Comparison of ENCODE assay signal across 26 mouse cellular contexts in the genomic region with DNA sequence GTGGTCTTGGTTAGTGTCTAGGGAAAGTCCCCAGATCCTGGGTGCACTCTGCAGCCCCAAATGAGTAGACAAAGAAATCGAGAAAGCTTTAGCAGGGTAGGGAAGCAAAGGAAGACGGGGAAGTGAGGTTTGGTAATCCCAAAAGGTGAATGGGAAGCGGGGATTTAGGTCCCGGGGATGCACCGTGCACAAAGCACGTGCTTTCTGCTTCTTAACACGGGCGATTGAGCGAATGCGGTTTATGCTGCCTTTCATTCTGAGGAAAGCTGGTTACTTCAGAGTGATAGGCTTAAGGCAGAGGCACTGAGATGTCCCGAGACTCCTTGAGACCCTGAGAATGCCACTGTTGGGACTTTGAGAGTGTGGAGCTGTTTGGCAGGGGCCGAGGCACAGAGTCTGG. TPM values are rescaled to one million over a fixed set of nuclear protein-coding genes. Genes with fewer than 3 reads are reported as not detected.
DNase-seq lines count a peak whose midpoint lies in the region; ATAC-seq and TF ChIP-seq lines count a peak whose summit lies in the region.
"Had no signal": no experiment of that assay in that cellular context is flagged by ENCODE, and none has a peak within 500 bp of the region (broad histone marks: within the 10 kb centered on the region; RNA-seq: fewer than 3 reads in every experiment).

No protein-coding gene starts in this region.

- no peaks in the 10 kb centered on the region for H3K27me3 ChIP-seq in forebrain, embryonic 11.5 days (ENCODE audit: control insufficient read depth, insufficient read depth, low read length)
- H3K27me3 ChIP-seq in forebrain, embryonic 13.5 days, result no peaks in the 10 kb centered on the region
- no peaks in the 10 kb centered on the region for H3K27me3 ChIP-seq in forebrain, postnatal 0 days (ENCODE audit: insufficient read depth, low read length)
- H3K27me3 ChIP-seq in forebrain, embryonic 15.5 days, result no peaks in the 10 kb centered on the region
- H3K27me3 ChIP-seq in midbrain, embryonic 15.5 days (replicated peaks), result no peaks in the 10 kb centered on the region
- H3K27me3 ChIP-seq in midbrain, embryonic 14.5 days (ENCODE audit: control insufficient read depth, insufficient read depth, low read length), result no peaks in the 10 kb centered on the region
- no peaks in the 10 kb centered on the region for H3K27me3 ChIP-seq in midbrain, postnatal 0 days (ENCODE audit: insufficient read depth, low read length)
- H3K27me3 ChIP-seq in kidney, adult 2 months (replicated peaks; ENCODE audit: control insufficient read depth, insufficient read depth, low read length), result no peaks in the 10 kb centered on the region
- H3K27me3 ChIP-seq: embryonic facial prominence, embryonic 12.5 days; embryonic facial prominence, embryonic 15.5 days; heart, embryonic 13.5 days; hindbrain, embryonic 12.5 days; hindbrain, embryonic 15.5 days; Patski had no signal

- H3K9ac ChIP-seq in forebrain, embryonic 11.5 days (ENCODE audit: low read length), result peak overlapping the region; percentile 14; the same call in 1 of the 2 replicates
- no peak overlapping the region for H3K9ac ChIP-seq in forebrain, embryonic 13.5 days
- no peak overlapping the region for H3K9ac ChIP-seq in forebrain, postnatal 0 days
- no peak overlapping the region for H3K9ac ChIP-seq in forebrain, embryonic 15.5 days (replicated peaks)
- no peak overlapping the region for H3K9ac ChIP-seq in midbrain, embryonic 15.5 days
- no peak overlapping the region for H3K9ac ChIP-seq in midbrain, embryonic 14.5 days (replicated peaks; ENCODE audit: low read length)
- H3K9ac ChIP-seq in midbrain, postnatal 0 days (replicated peaks; ENCODE audit: low read length, poor library complexity, severe bottlenecking), result no peak overlapping the region
- H3K9ac ChIP-seq: embryonic facial prominence, embryonic 12.5 days; embryonic facial prominence, embryonic 15.5 days; heart, embryonic 13.5 days; hindbrain, embryonic 12.5 days; hindbrain, embryonic 15.5 days had no signal

- H3K4me3 ChIP-seq in forebrain, embryonic 11.5 days (ENCODE audit: low read depth, low read length), result no peak overlapping the region
- no peak overlapping the region for H3K4me3 ChIP-seq in forebrain, embryonic 13.5 days
- H3K4me3 ChIP-seq in forebrain, postnatal 0 days (ENCODE audit: low read depth, low read length), result no peak overlapping the region
- no peak overlapping the region for H3K4me3 ChIP-seq in forebrain, embryonic 15.5 days
- no peak overlapping the region for H3K4me3 ChIP-seq in midbrain, embryonic 15.5 days
- no peak overlapping the region for H3K4me3 ChIP-seq in midbrain, embryonic 14.5 days (replicated peaks; ENCODE audit: low read depth, low read length)
- H3K4me3 ChIP-seq in midbrain, postnatal 0 days (ENCODE audit: low read depth, low read length), result no peak overlapping the region
- H3K4me3 ChIP-seq in kidney, adult 2 months (ENCODE audit: insufficient read depth, low read depth, low read length), result no peak overlapping the region
- H3K4me3 ChIP-seq: embryonic facial prominence, embryonic 12.5 days; embryonic facial prominence, embryonic 15.5 days; heart, adult 2 months; heart, embryonic 10.5 days; heart, embryonic 13.5 days; hindbrain, embryonic 12.5 days; hindbrain, embryonic 15.5 days had no signal

- H3K9me3 ChIP-seq in forebrain, embryonic 11.5 days (ENCODE audit: control insufficient read depth, low read length), result no peaks in the 10 kb centered on the region
- H3K9me3 ChIP-seq in forebrain, embryonic 13.5 days (replicated peaks), result no peaks in the 10 kb centered on the region; the same call in 1 of the 2 replicates
- H3K9me3 ChIP-seq in forebrain, postnatal 0 days (ENCODE audit: low read length), result no peaks in the 10 kb centered on the region
- H3K9me3 ChIP-seq in forebrain, embryonic 15.5 days, result no peaks in the 10 kb centered on the region
- H3K9me3 ChIP-seq in midbrain, embryonic 15.5 days, result no peaks in the 10 kb centered on the region
- no peaks in the 10 kb centered on the region for H3K9me3 ChIP-seq in midbrain, embryonic 14.5 days (ENCODE audit: control insufficient read depth, low read length)
- no peaks in the 10 kb centered on the region for H3K9me3 ChIP-seq in midbrain, postnatal 0 days (ENCODE audit: low read length)
- H3K9me3 ChIP-seq: embryonic facial prominence, embryonic 15.5 days; heart, embryonic 10.5 days; heart, embryonic 13.5 days; hindbrain, embryonic 15.5 days had no signal

- H3K4me1 ChIP-seq in forebrain, embryonic 11.5 days (replicated peaks; ENCODE audit: control insufficient read depth, insufficient read depth, low read length), result peaks cover 3% of the 10 kb centered on the region; the same call in 1 of the 2 replicates
- peaks cover 13% of the 10 kb centered on the region for H3K4me1 ChIP-seq in forebrain, embryonic 13.5 days
- H3K4me1 ChIP-seq in forebrain, postnatal 0 days (ENCODE audit: insufficient read depth), result no peaks in the 10 kb centered on the region
- peaks cover 5% of the 10 kb centered on the region for H3K4me1 ChIP-seq in forebrain, embryonic 15.5 days
- peaks cover 12% of the 10 kb centered on the region for H3K4me1 ChIP-seq in midbrain, embryonic 15.5 days
- H3K4me1 ChIP-seq in midbrain, embryonic 14.5 days (ENCODE audit: control insufficient read depth, insufficient read depth, low read length), result 0 out of 2 replicates have a peak, but pooled peaks cover 4% of the 10 kb centered on the region
- peaks cover 4% of the 10 kb centered on the region; the same call in 1 of the 2 replicates for H3K4me1 ChIP-seq in midbrain, postnatal 0 days (ENCODE audit: insufficient read depth, low read length)
- H3K4me1 ChIP-seq in kidney, adult 2 months (ENCODE audit: control insufficient read depth, insufficient read depth, low read length), result no peaks in the 10 kb centered on the region
- H3K4me1 ChIP-seq: hindbrain, embryonic 15.5 days had no signal

- no peak overlapping the region for H3K4me2 ChIP-seq in forebrain, embryonic 11.5 days (ENCODE audit: low read depth, low read length, severe bottlenecking)
- H3K4me2 ChIP-seq in forebrain, embryonic 13.5 days, result no peak overlapping the region
- 0 out of 2 replicates have a peak overlapping the region, but pooled peaks have one; percentile 10 for H3K4me2 ChIP-seq in forebrain, postnatal 0 days (ENCODE audit: low read depth)
- H3K4me2 ChIP-seq in forebrain, embryonic 15.5 days (replicated peaks), result no peak overlapping the region
- peak overlapping the region; percentile 9; the same call in 1 of the 2 replicates for H3K4me2 ChIP-seq in midbrain, embryonic 15.5 days
- H3K4me2 ChIP-seq in midbrain, embryonic 14.5 days (ENCODE audit: low read length), result no peak overlapping the region
- H3K4me2 ChIP-seq in midbrain, postnatal 0 days (ENCODE audit: low read depth, low read length, poor library complexity, severe bottlenecking), result peak overlapping the region; percentile 22; the same call in 1 of the 2 replicates
- H3K4me2 ChIP-seq: embryonic facial prominence, embryonic 12.5 days; embryonic facial prominence, embryonic 15.5 days; heart, embryonic 13.5 days; hindbrain, embryonic 12.5 days; hindbrain, embryonic 15.5 days had no signal

- no peak for TF ChIP-seq CTCF in forebrain, postnatal 0 days (IDR thresholded peaks at IDR 0.05; ENCODE audit: low read depth)
- TF ChIP-seq CTCF in midbrain, postnatal 0 days (IDR thresholded peaks at IDR 0.05), result no peak
- TF ChIP-seq CTCF in kidney, adult 2 months (conservative IDR thresholded peaks at IDR 0.05; ENCODE audit: insufficient read depth, insufficient read length, low read depth, low read length), result no peak

- H3K27ac ChIP-seq in forebrain, embryonic 11.5 days (ENCODE audit: low read depth, low read length), result no peak overlapping the region
- no peak overlapping the region for H3K27ac ChIP-seq in forebrain, embryonic 13.5 days
- H3K27ac ChIP-seq in forebrain, postnatal 0 days (ENCODE audit: low read depth, low read length), result no peak overlapping the region
- no peak overlapping the region for H3K27ac ChIP-seq in forebrain, embryonic 15.5 days (replicated peaks)
- H3K27ac ChIP-seq in midbrain, embryonic 15.5 days, result no peak overlapping the region
- no peak overlapping the region for H3K27ac ChIP-seq in midbrain, embryonic 14.5 days (replicated peaks; ENCODE audit: low read depth, low read length)
- no peak overlapping the region for H3K27ac ChIP-seq in midbrain, postnatal 0 days (ENCODE audit: low read depth, low read length)
- H3K27ac ChIP-seq in kidney, adult 2 months (ENCODE audit: insufficient read depth, low read depth, low read length), result no peak overlapping the region
- H3K27ac ChIP-seq: embryonic facial prominence, embryonic 12.5 days; embryonic facial prominence, embryonic 15.5 days; heart, adult 2 months; heart, embryonic 10.5 days; heart, embryonic 13.5 days; hindbrain, embryonic 12.5 days; hindbrain, embryonic 15.5 days had no signal

- WGBS in forebrain, embryonic 11.5 days, result 20% methylated on average over 12 of the region's 12 CpGs
- WGBS in forebrain, embryonic 13.5 days, result 14% methylated on average over 12 of the region's 12 CpGs
- 24% methylated on average over 12 of the region's 12 CpGs for WGBS in forebrain, postnatal 0 days
- WGBS in forebrain, embryonic 15.5 days, result 16% methylated on average over 12 of the region's 12 CpGs
- WGBS in midbrain, embryonic 15.5 days, result 14% methylated on average over 12 of the region's 12 CpGs
- WGBS in midbrain, embryonic 14.5 days, result 14% methylated on average over 12 of the region's 12 CpGs
- 19% methylated on average over 12 of the region's 12 CpGs for WGBS in midbrain, postnatal 0 days
- WGBS in kidney, adult 2 months, result 87% methylated on average over 12 of the region's 12 CpGs

- H3K36me3 ChIP-seq in forebrain, embryonic 11.5 days (ENCODE audit: control insufficient read depth, insufficient read depth, low read length), result no peaks in the 10 kb centered on the region
- peaks cover 16% of the 10 kb centered on the region; the same call in 1 of the 2 replicates for H3K36me3 ChIP-seq in forebrain, embryonic 13.5 days (ENCODE audit: poor library complexity, severe bottlenecking)
- H3K36me3 ChIP-seq in forebrain, postnatal 0 days (ENCODE audit: insufficient read depth), result no peaks in the 10 kb centered on the region
- H3K36me3 ChIP-seq in forebrain, embryonic 15.5 days, result no peaks in the 10 kb centered on the region
- no peaks in the 10 kb centered on the region for H3K36me3 ChIP-seq in midbrain, embryonic 15.5 days (replicated peaks)
- no peaks in the 10 kb centered on the region for H3K36me3 ChIP-seq in midbrain, embryonic 14.5 days (ENCODE audit: control insufficient read depth, insufficient read depth, low read length)
- no peaks in the 10 kb centered on the region for H3K36me3 ChIP-seq in midbrain, postnatal 0 days (ENCODE audit: insufficient read depth, low read length)
- H3K36me3 ChIP-seq in kidney, adult 2 months (ENCODE audit: control insufficient read depth, insufficient read depth, low read length), result no peaks in the 10 kb centered on the region
- H3K36me3 ChIP-seq: G1E; hindbrain, embryonic 15.5 days had no signal

- TF ChIP-seq POLR2A in kidney, adult 2 months (IDR thresholded peaks at IDR 0.05; ENCODE audit: low read depth, low read length), result no peak

- no peak for DNase-seq in forebrain, embryonic 11.5 days (ENCODE audit: low spot score)
- no peak for DNase-seq in forebrain, postnatal 0 days
- no peak for DNase-seq in midbrain, embryonic 14.5 days
- DNase-seq in midbrain, postnatal 0 days (ENCODE audit: low spot score), result no peak
- DNase-seq in kidney, adult 2 months, result no peak
- DNase-seq: adrenal gland, postnatal 10 days; adrenal gland, postnatal 36 days; cerebellum, adult 11 months; cerebellum, adult 2 months; cerebellum, adult 9-11 months; cerebellum, postnatal 25 days; gastrocnemius, postnatal 10 days; gastrocnemius, postnatal 36 days; heart, adult 2 months; heart, postnatal 14 days had no signal

- 0 out of 2 replicates have a peak, but pooled peaks have one; percentile 19 for ATAC-seq in forebrain, embryonic 11.5 days (replicated peaks; ENCODE audit: low FRiP score)
- no peak for ATAC-seq in forebrain, embryonic 13.5 days
- no peak for ATAC-seq in forebrain, postnatal 0 days
- no peak for ATAC-seq in forebrain, embryonic 15.5 days (replicated peaks)
- no peak for ATAC-seq in midbrain, embryonic 15.5 days (replicated peaks)
- ATAC-seq in midbrain, embryonic 14.5 days (ENCODE audit: low FRiP score, low TSS enrichment), result no peak
- ATAC-seq in midbrain, postnatal 0 days (ENCODE audit: low FRiP score), result no peak
- ATAC-seq: Patski had no signal

RNA-seq across cellular contexts. Expression of gene Map2k6, which starts 38.1 kb away (rescaled TPM):
- 39.1 and 42.2 TPM in 2 replicates for polyA plus RNA-seq in forebrain, embryonic 11.5 days (2014; fragmentation: Nextera tagmentation; extraction: Ambion mirVana)
- polyA plus RNA-seq in forebrain, embryonic 13.5 days (2015; fragmentation: Nextera tagmentation; extraction: Ambion mirVana), result 39.9 and 44.7 TPM in 2 replicates
- 25.5 and 25.9 TPM in 2 replicates for total RNA-seq in forebrain, postnatal 0 days (2014; rRNA removed)
- 19.2 and 21.3 TPM in 2 replicates for polyA plus RNA-seq in forebrain, postnatal 0 days (2015; fragmentation: Nextera tagmentation; extraction: Ambion mirVana)
- polyA plus RNA-seq in forebrain, embryonic 15.5 days (2015; fragmentation: Nextera tagmentation; extraction: Ambion mirVana), result 52.9 and 53.8 TPM in 2 replicates
- polyA plus RNA-seq in midbrain, embryonic 15.5 days (2015; fragmentation: Nextera tagmentation; extraction: Ambion mirVana), result 23.9 and 24.0 TPM in 2 replicates
- 19.3 and 26.2 TPM in 2 replicates for polyA plus RNA-seq in midbrain, embryonic 14.5 days (2014; fragmentation: Nextera tagmentation; extraction: Ambion mirVana)
- total RNA-seq in midbrain, postnatal 0 days (2014; rRNA removed), result 12.3 and 14.9 TPM in 2 replicates
- polyA plus RNA-seq in midbrain, postnatal 0 days (2015; fragmentation: Nextera tagmentation; extraction: Ambion mirVana), result 10.1 and 10.6 TPM in 2 replicates
- polyA plus RNA-seq in kidney, adult 2 months (2012; rRNA removed), result 5.6 and 6.6 TPM in 2 replicates
- polyA plus RNA-seq: G1E had no signal

Comparison
In these comparisons a context has a peak if more than half of its experiments do, and no peak if none do; other contexts are left out.
1. H3K4me2 ChIP-seq: peak in forebrain, postnatal 0 days (single experiment), midbrain, embryonic 15.5 days (single experiment) and midbrain, postnatal 0 days (single experiment); none in forebrain, embryonic 11.5 days (single experiment), forebrain, embryonic 13.5 days (single experiment), forebrain, embryonic 15.5 days (single experiment) and midbrain, embryonic 14.5 days (single experiment).